Mouse (Mus musculus): ENCODE measurements around the gene Grcc10. TPM values are rescaled to one million over a fixed set of nuclear protein-coding genes. Genes with fewer than 3 reads are reported as not detected.
A peak's percentile ranks its signal among the peaks of the same experiment; 100 is the strongest.

Gene Grcc10
- polyA plus RNA-seq (2016; fragmentation: Nextera tagmentation; extraction: Ambion mirVana), result 519 and 565 TPM in 2 replicates

- Histone ChIP-seq H3K27me3 (no peaks in the 10 kb centered on the region), H3K9me3 (replicated peaks) (no peaks in the 10 kb centered on the region), H3K27ac (peak within 1 kb of the TSS; percentile 100), H3K4me1 (peaks cover 40% of the 10 kb centered on the region), H3K36me3 (peaks cover 27% of the 10 kb centered on the region), H3K9ac (peak within 1 kb of the TSS; percentile 94), H3K4me2 (replicated peaks) (peak within 1 kb of the TSS; percentile 78), H3K4me3 (peak within 1 kb of the TSS; percentile 66)
- WGBS, result under 1% methylated on average over 41 of the region's 41 CpGs
- peak; percentile 82 for ATAC-seq (ENCODE audit: low FRiP score)
Measured at GRCm38 (mm10) chr6:124740888-124741761, at the start of gene Grcc10. TSS of gene Grcc10 (minus strand) at chr6:124741374.

- Histone ChIP-seq H3K27me3 (no peaks in the 10 kb centered on the region), H3K9me3 (replicated peaks) (no peaks in the 10 kb centered on the region), H3K27ac (no peak overlapping the region), H3K36me3 (no peaks in the 10 kb centered on the region), H3K4me2 (replicated peaks) (no peak overlapping the region), H3K9ac (no peak overlapping the region), H3K4me3 (no peak overlapping the region), H3K4me1 (no peaks in the 10 kb centered on the region)
- WGBS, result 68% methylated on average over 4 of the region's 4 CpGs
- ATAC-seq (ENCODE audit: low FRiP score), result no peak
Measured at GRCm38 (mm10) chr6:124790121-124790520, 48.9 kb upstream of the Grcc10 start.

- Histone ChIP-seq H3K4me1 (no peaks in the 10 kb centered on the region), H3K27ac (no peak overlapping the region), H3K4me2 (replicated peaks) (no peak overlapping the region), H3K9me3 (replicated peaks) (no peaks in the 10 kb centered on the region), H3K9ac (no peak overlapping the region), H3K36me3 (no peaks in the 10 kb centered on the region), H3K27me3 (no peaks in the 10 kb centered on the region), H3K4me3 (no peak overlapping the region)
- 85% methylated on average over 4 of the region's 4 CpGs for WGBS
- no peak for ATAC-seq (ENCODE audit: low FRiP score)
Measured at GRCm38 (mm10) chr6:124789519-124789918, 48.3 kb upstream of the Grcc10 start.

GRCm38 (mm10) chr6:124787722-124788121 is 46.5 kb upstream of the Grcc10 start:
- Histone ChIP-seq H3K4me1 (peaks cover under 1% of the 10 kb centered on the region; the same call in 1 of the 2 replicates), H3K27me3 (no peaks in the 10 kb centered on the region), H3K4me2 (replicated peaks) (no peak overlapping the region), H3K36me3 (no peaks in the 10 kb centered on the region), H3K4me3 (no peak overlapping the region), H3K9ac (no peak overlapping the region), H3K27ac (no peak overlapping the region), H3K9me3 (replicated peaks) (no peaks in the 10 kb centered on the region)
- 78% methylated on average over 10 of the region's 10 CpGs for WGBS
- no peak for ATAC-seq (ENCODE audit: low FRiP score)

GRCm38 (mm10) chr6:124786756-124787420 is 45.7 kb upstream of the Grcc10 start:
- no peak overlapping the region for H3K4me3 ChIP-seq
- H3K4me2 ChIP-seq (replicated peaks), result no peak overlapping the region
- WGBS, result 55% methylated on average over 8 of the region's 8 CpGs
- H3K36me3 ChIP-seq, result no peaks in the 10 kb centered on the region
- H3K27ac ChIP-seq, result no peak overlapping the region
- H3K9ac ChIP-seq, result no peak overlapping the region
- peaks cover 5% of the 10 kb centered on the region; the same call in 1 of the 2 replicates for H3K4me1 ChIP-seq
- no peak for ATAC-seq (ENCODE audit: low FRiP score)
- H3K9me3 ChIP-seq (replicated peaks), result no peaks in the 10 kb centered on the region
- H3K27me3 ChIP-seq, result no peaks in the 10 kb centered on the region

- WGBS, result 25% methylated on average over 6 of the region's 6 CpGs
- no peak for ATAC-seq (ENCODE audit: low FRiP score)
- H3K27me3 ChIP-seq, result peaks cover 20% of the 10 kb centered on the region
- peaks cover 20% of the 10 kb centered on the region for H3K4me1 ChIP-seq
- H3K9ac ChIP-seq, result no peak overlapping the region
- no peaks in the 10 kb centered on the region for H3K36me3 ChIP-seq
- no peaks in the 10 kb centered on the region for H3K9me3 ChIP-seq (replicated peaks)
- no peak overlapping the region for H3K4me3 ChIP-seq
- peak overlapping the region; percentile 27; the same call in 1 of the 2 replicates for H3K4me2 ChIP-seq (replicated peaks)
- H3K27ac ChIP-seq, result no peak overlapping the region
Measured at GRCm38 (mm10) chr6:124782436-124782835, 41.3 kb upstream of the Grcc10 start.

GRCm38 (mm10) chr6:124780917-124781316 is 39.7 kb upstream of the Grcc10 start:
- Histone ChIP-seq H3K9me3 (replicated peaks) (no peaks in the 10 kb centered on the region), H3K4me3 (no peak overlapping the region), H3K36me3 (no peaks in the 10 kb centered on the region), H3K27me3 (peaks cover 20% of the 10 kb centered on the region), H3K4me2 (replicated peaks) (no peak overlapping the region), H3K27ac (no peak overlapping the region), H3K9ac (no peak overlapping the region), H3K4me1 (peaks cover 20% of the 10 kb centered on the region)
- ATAC-seq (ENCODE audit: low FRiP score), result no peak
- WGBS, result 83% methylated on average over 7 of the region's 7 CpGs

GRCm38 (mm10) chr6:124779984-124780416 is 38.8 kb upstream of the Grcc10 start:
- WGBS, result 2% methylated on average over 10 of the region's 10 CpGs
- Histone ChIP-seq H3K27ac (no peak overlapping the region), H3K9ac (peak overlapping the region; percentile 33; the same call in 1 of the 2 replicates)

GRCm38 (mm10) chr6:124779222-124779983 is 38.2 kb upstream of the Grcc10 start, which contains the start of gene Lrrc23:
TSS of gene Lrrc23 (minus strand) at chr6:124779727.
- peak within 1 kb of the TSS; percentile 44; the same call in 1 of the 2 replicates for H3K27ac ChIP-seq
- 2% methylated on average over 23 of the region's 23 CpGs for WGBS
- peak within 1 kb of the TSS; percentile 68 for H3K4me2 ChIP-seq (replicated peaks)
- peak; percentile 39 for ATAC-seq (ENCODE audit: low FRiP score)
- H3K4me1 ChIP-seq, result peaks cover 20% of the 10 kb centered on the region
- no peaks in the 10 kb centered on the region for H3K36me3 ChIP-seq
- peak within 1 kb of the TSS; percentile 33; the same call in 1 of the 2 replicates for H3K9ac ChIP-seq
- H3K27me3 ChIP-seq, result peaks cover 20% of the 10 kb centered on the region
- H3K4me3 ChIP-seq, result peak within 1 kb of the TSS; percentile 35
- H3K9me3 ChIP-seq (replicated peaks), result no peaks in the 10 kb centered on the region

More at GRCm38 (mm10) chr6:124779984-124780416, 38.8 kb upstream of the Grcc10 start:
- H3K4me1 ChIP-seq, result peaks cover 20% of the 10 kb centered on the region
- H3K4me2 ChIP-seq (replicated peaks), result peak overlapping the region; percentile 68
- no peak; the same call in 1 of the 2 replicates for ATAC-seq (ENCODE audit: low FRiP score)
- H3K9me3 ChIP-seq (replicated peaks), result no peaks in the 10 kb centered on the region
- peaks cover 20% of the 10 kb centered on the region for H3K27me3 ChIP-seq
- no peaks in the 10 kb centered on the region for H3K36me3 ChIP-seq
- peak overlapping the region; percentile 35 for H3K4me3 ChIP-seq

- Histone ChIP-seq H3K27me3 (peaks cover 48% of the 10 kb centered on the region), H3K9ac (no peak overlapping the region), H3K4me3 (no peak overlapping the region), H3K4me1 (peaks cover 19% of the 10 kb centered on the region), H3K4me2 (replicated peaks) (no peak overlapping the region), H3K36me3 (no peaks in the 10 kb centered on the region), H3K27ac (no peak overlapping the region), H3K9me3 (replicated peaks) (no peaks in the 10 kb centered on the region)
- ATAC-seq (ENCODE audit: low FRiP score), result no peak
- 84% methylated on average over 15 of the region's 15 CpGs for WGBS
Measured at GRCm38 (mm10) chr6:124770511-124770910, 29.3 kb upstream of the Grcc10 start.

- 64% methylated on average over 7 of the region's 7 CpGs for WGBS
- ATAC-seq (ENCODE audit: low FRiP score), result 0 out of 2 replicates have a peak, but pooled peaks have one; percentile 3
Measured at GRCm38 (mm10) chr6:124770013-124770412, 28.8 kb upstream of the Grcc10 start.

More at GRCm38 (mm10) chr6:124770013-124770412, 28.8 kb upstream of the Grcc10 start:
- peak overlapping the region; percentile 66; the same call in 1 of the 2 replicates for H3K9ac ChIP-seq
- H3K9me3 ChIP-seq (replicated peaks), result no peaks in the 10 kb centered on the region
- no peaks in the 10 kb centered on the region for H3K36me3 ChIP-seq
- peaks cover 48% of the 10 kb centered on the region for H3K27me3 ChIP-seq
- peaks cover 19% of the 10 kb centered on the region for H3K4me1 ChIP-seq
- peak overlapping the region; percentile 87 for H3K4me2 ChIP-seq (replicated peaks)
- H3K27ac ChIP-seq, result no peak overlapping the region; the same call in 1 of the 2 replicates
- peak overlapping the region; percentile 49 for H3K4me3 ChIP-seq
